Mouse (Mus musculus) midbrain, embryonic 12.5 days (tissue): ENCODE measurements around the gene Phlpp1. TPM values are rescaled to one million over a fixed set of nuclear protein-coding genes. Genes with fewer than 3 reads are reported as not detected.

Source experiments
- ATAC-seq: fragments of 200-750 bp; cut with Nextera tagmentation; 2 replicates; pipeline ENCODE4 v1.8.0; 2017; ENCODE audit warnings: low read depth, moderate TSS enrichment, moderate library complexity; ENCODE audit not compliant: low FRiP score
- H3K27ac ChIP-seq: fragments of 300-500 bp; sonication (generic); replicated peaks from 2 replicates; pipeline ENCODE4 v1.5.1; 2016; ENCODE audit warnings: mild to moderate bottlenecking
- H3K27me3 ChIP-seq: fragments of 300-500 bp; sonication (generic); 2 replicates; pipeline ENCODE4 v1.6.1; 2016; ENCODE audit warnings: mild to moderate bottlenecking
- H3K36me3 ChIP-seq: fragments of 300-500 bp; sonication (generic); 2 replicates; pipeline ENCODE4 v1.6.1; 2016
- H3K4me1 ChIP-seq: fragments of 300-500 bp; sonication (generic); 2 replicates; pipeline ENCODE4 v1.6.1; 2016
- H3K4me2 ChIP-seq: fragments of 300-500 bp; sonication (generic); replicated peaks from 2 replicates; pipeline ENCODE4 v1.6.1; 2016; ENCODE audit warnings: mild to moderate bottlenecking, moderate library complexity
- H3K4me3 ChIP-seq: fragments of 300-500 bp; sonication (generic); 2 replicates; pipeline ENCODE4 v1.5.1; 2016; ENCODE audit warnings: mild to moderate bottlenecking
- H3K9ac ChIP-seq: fragments of 300-500 bp; sonication (generic); replicated peaks from 2 replicates; pipeline ENCODE4 v1.6.1; 2016; ENCODE audit warnings: mild to moderate bottlenecking, moderate library complexity
- H3K9me3 ChIP-seq: fragments of 300-500 bp; sonication (generic); 2 replicates; pipeline ENCODE4 v1.6.1; 2016; ENCODE audit warnings: mild to moderate bottlenecking
- WGBS: fragments of 180-500 bp; shearing (Covaris S2); methylation state at CpG from one replicate; pipeline ENCODE4 v1.1.7; 2016; 5-methylcytosine and 5-hydroxymethylcytosine counted together
- polyA plus RNA-seq: library from polyadenylated mRNA; unstranded; fragments of >200 nt; fragmentation: Nextera tagmentation; extraction: Ambion mirVana; gene quantifications from 2 replicates; pipeline ENCODE4 v1.2.1, GENCODE M21; 2016

The Phlpp1 gene
- polyA plus RNA-seq, 1 experiment from 2014 or later, result 8.6 TPM

- 70% methylated on average over 2 of the region's 2 CpGs for WGBS
These were observed 14.5 kb downstream of the Phlpp1 start for GRCm38 (mm10) chr1:106186062-106186461.

GRCm38 (mm10) chr1:106187480-106187879 lies 15.9 kb downstream of the Phlpp1 start:
- Histone ChIP-seq H3K36me3 (no peaks in the 10 kb centered on the region), H3K27me3 (no peaks in the 10 kb centered on the region), H3K27ac (no peak overlapping the region), H3K4me2 (no peak overlapping the region), H3K9ac (no peak overlapping the region), H3K9me3 (no peaks in the 10 kb centered on the region), H3K4me3 (no peak overlapping the region), H3K4me1 (peaks cover 5% of the 10 kb centered on the region)
- ATAC-seq, result no peak

More at GRCm38 (mm10) chr1:106186062-106186461, 14.5 kb downstream of the Phlpp1 start:
- Histone ChIP-seq H3K4me3 (no peak overlapping the region), H3K9ac (no peak overlapping the region), H3K4me1 (peaks cover 5% of the 10 kb centered on the region), H3K36me3 (no peaks in the 10 kb centered on the region), H3K9me3 (no peaks in the 10 kb centered on the region), H3K4me2 (no peak overlapping the region), H3K27me3 (no peaks in the 10 kb centered on the region), H3K27ac (no peak overlapping the region)
- ATAC-seq, result no peak

GRCm38 (mm10) chr1:106188756-106189155 lies 17.2 kb downstream of the Phlpp1 start:
- no peaks in the 10 kb centered on the region for H3K9me3 ChIP-seq
- peaks cover 16% of the 10 kb centered on the region for H3K4me1 ChIP-seq
- H3K4me3 ChIP-seq, result no peak overlapping the region
- H3K4me2 ChIP-seq, result no peak overlapping the region
- H3K27me3 ChIP-seq, result no peaks in the 10 kb centered on the region
- no peak overlapping the region for H3K27ac ChIP-seq
- no peak for ATAC-seq
- no peak overlapping the region for H3K9ac ChIP-seq
- WGBS, result 96% methylated on average over 3 of the region's 3 CpGs
- H3K36me3 ChIP-seq, result no peaks in the 10 kb centered on the region

- Histone ChIP-seq H3K4me3 (no peak overlapping the region), H3K4me1 (peaks cover 18% of the 10 kb centered on the region), H3K27me3 (no peaks in the 10 kb centered on the region), H3K9me3 (no peaks in the 10 kb centered on the region), H3K9ac (no peak overlapping the region), H3K36me3 (no peaks in the 10 kb centered on the region), H3K27ac (no peak overlapping the region), H3K4me2 (no peak overlapping the region)
- ATAC-seq, result no peak
- WGBS, result 91% methylated on average over 5 of the region's 5 CpGs
These were observed 17.8 kb downstream of the Phlpp1 start for GRCm38 (mm10) chr1:106189311-106189710.

GRCm38 (mm10) chr1:106190695-106191094 lies 19.1 kb downstream of the Phlpp1 start:
- Histone ChIP-seq H3K4me1 (peaks cover 19% of the 10 kb centered on the region; the same call in 1 of the 2 replicates), H3K27me3 (no peaks in the 10 kb centered on the region), H3K4me3 (no peak overlapping the region), H3K36me3 (no peaks in the 10 kb centered on the region), H3K27ac (no peak overlapping the region), H3K4me2 (no peak overlapping the region), H3K9me3 (no peaks in the 10 kb centered on the region), H3K9ac (no peak overlapping the region)
- ATAC-seq, result no peak
- WGBS, result 74% methylated on average over 3 of the region's 3 CpGs

- Histone ChIP-seq H3K27me3 (no peaks in the 10 kb centered on the region), H3K36me3 (no peaks in the 10 kb centered on the region), H3K4me2 (no peak overlapping the region), H3K27ac (no peak overlapping the region), H3K4me3 (no peak overlapping the region), H3K9me3 (no peaks in the 10 kb centered on the region), H3K4me1 (peaks cover 19% of the 10 kb centered on the region; the same call in 1 of the 2 replicates), H3K9ac (no peak overlapping the region)
- WGBS, result 36% methylated on average over 8 of the region's 8 CpGs
- no peak for ATAC-seq
These were observed 20.3 kb downstream of the Phlpp1 start for GRCm38 (mm10) chr1:106191885-106192284.

GRCm38 (mm10) chr1:106192864-106193470 lies 21.4 kb downstream of the Phlpp1 start:
- Histone ChIP-seq H3K4me2 (no peak overlapping the region), H3K4me1 (peaks cover 28% of the 10 kb centered on the region), H3K9ac (no peak overlapping the region), H3K4me3 (no peak overlapping the region), H3K27me3 (no peaks in the 10 kb centered on the region), H3K9me3 (no peaks in the 10 kb centered on the region), H3K36me3 (no peaks in the 10 kb centered on the region), H3K27ac (no peak overlapping the region)
- 71% methylated on average over 8 of the region's 8 CpGs for WGBS
- ATAC-seq, result no peak

- no peak for ATAC-seq
- Histone ChIP-seq H3K27me3 (no peaks in the 10 kb centered on the region), H3K4me3 (no peak overlapping the region), H3K4me2 (no peak overlapping the region), H3K27ac (no peak overlapping the region), H3K36me3 (no peaks in the 10 kb centered on the region), H3K9me3 (no peaks in the 10 kb centered on the region), H3K9ac (no peak overlapping the region), H3K4me1 (peaks cover 33% of the 10 kb centered on the region)
- WGBS, result 81% methylated on average over 3 of the region's 3 CpGs
These were observed 21.9 kb downstream of the Phlpp1 start for GRCm38 (mm10) chr1:106193487-106193886.

- no peak overlapping the region for H3K27ac ChIP-seq
- 70% methylated on average over 3 of the region's 3 CpGs for WGBS
- H3K36me3 ChIP-seq, result no peaks in the 10 kb centered on the region
- ATAC-seq, result no peak
- no peaks in the 10 kb centered on the region for H3K9me3 ChIP-seq
- H3K9ac ChIP-seq, result no peak overlapping the region
- no peak overlapping the region for H3K4me3 ChIP-seq
- H3K4me2 ChIP-seq, result no peak overlapping the region
- no peaks in the 10 kb centered on the region for H3K27me3 ChIP-seq
- peaks cover 38% of the 10 kb centered on the region for H3K4me1 ChIP-seq
These were observed 22.7 kb downstream of the Phlpp1 start for GRCm38 (mm10) chr1:106194263-106194662.

- ATAC-seq, result no peak
- no peak overlapping the region for H3K4me3 ChIP-seq
- 57% methylated on average over 5 of the region's 5 CpGs for WGBS
- H3K27ac ChIP-seq, result no peak overlapping the region
- no peak overlapping the region for H3K4me2 ChIP-seq
- no peaks in the 10 kb centered on the region for H3K27me3 ChIP-seq
- H3K9me3 ChIP-seq, result no peaks in the 10 kb centered on the region
- H3K36me3 ChIP-seq, result no peaks in the 10 kb centered on the region
- no peak overlapping the region for H3K9ac ChIP-seq
- H3K4me1 ChIP-seq, result peaks cover 64% of the 10 kb centered on the region
These were observed 26.4 kb downstream of the Phlpp1 start for GRCm38 (mm10) chr1:106197991-106198390.

GRCm38 (mm10) chr1:106199109-106199508 lies 27.6 kb downstream of the Phlpp1 start:
- 60% methylated on average over 4 of the region's 4 CpGs for WGBS
- ATAC-seq, result no peak
- H3K4me2 ChIP-seq, result 0 out of 2 replicates have a peak overlapping the region, but pooled peaks have one; percentile 12
- peak overlapping the region; percentile 84 for H3K27ac ChIP-seq
- H3K4me1 ChIP-seq, result peaks cover 63% of the 10 kb centered on the region
- H3K9ac ChIP-seq, result no peak overlapping the region
- no peaks in the 10 kb centered on the region for H3K27me3 ChIP-seq
- H3K9me3 ChIP-seq, result no peaks in the 10 kb centered on the region
- H3K36me3 ChIP-seq, result no peaks in the 10 kb centered on the region
- no peak overlapping the region for H3K4me3 ChIP-seq

- 4% methylated on average over 2 of the region's 2 CpGs for WGBS
- no peaks in the 10 kb centered on the region for H3K9me3 ChIP-seq
- ATAC-seq, result peak; percentile 90
- H3K4me2 ChIP-seq, result peak overlapping the region; percentile 22; the same call in 1 of the 2 replicates
- H3K4me3 ChIP-seq, result no peak overlapping the region
- H3K36me3 ChIP-seq, result no peaks in the 10 kb centered on the region
- no peaks in the 10 kb centered on the region for H3K27me3 ChIP-seq
- H3K27ac ChIP-seq, result peak overlapping the region; percentile 84
- peaks cover 67% of the 10 kb centered on the region for H3K4me1 ChIP-seq
- H3K9ac ChIP-seq, result no peak overlapping the region
These were observed 28.1 kb downstream of the Phlpp1 start for GRCm38 (mm10) chr1:106199686-106200085.

- no peak overlapping the region for H3K4me2 ChIP-seq
- H3K4me3 ChIP-seq, result no peak overlapping the region
- no peaks in the 10 kb centered on the region for H3K27me3 ChIP-seq
- no peaks in the 10 kb centered on the region for H3K36me3 ChIP-seq
- WGBS, result 91% methylated on average over 1 of the region's 1 CpGs
- peaks cover 62% of the 10 kb centered on the region for H3K4me1 ChIP-seq
- H3K9me3 ChIP-seq, result no peaks in the 10 kb centered on the region
- H3K9ac ChIP-seq, result no peak overlapping the region
- no peak for ATAC-seq
- H3K27ac ChIP-seq, result no peak overlapping the region
These were observed 29.5 kb downstream of the Phlpp1 start for GRCm38 (mm10) chr1:106201025-106201424.
